Mouse (Mus musculus) layer of hippocampus, adult 8-10 months (tissue): ENCODE measurements at regions not wholly inside any gene's neighbourhood (a gene's known extent, or its start where the extent isn't known, plus 50 kb on each side); places are given as distances from the start of the nearest gene placed in this dataset.

Experiments
- DNase-seq, 2 experiments: peaks; one replicate each; pipeline ENCODE4 v3.0.0; 2022; ENCODE audit warnings: low spot score in 2 of 2

DNA sequence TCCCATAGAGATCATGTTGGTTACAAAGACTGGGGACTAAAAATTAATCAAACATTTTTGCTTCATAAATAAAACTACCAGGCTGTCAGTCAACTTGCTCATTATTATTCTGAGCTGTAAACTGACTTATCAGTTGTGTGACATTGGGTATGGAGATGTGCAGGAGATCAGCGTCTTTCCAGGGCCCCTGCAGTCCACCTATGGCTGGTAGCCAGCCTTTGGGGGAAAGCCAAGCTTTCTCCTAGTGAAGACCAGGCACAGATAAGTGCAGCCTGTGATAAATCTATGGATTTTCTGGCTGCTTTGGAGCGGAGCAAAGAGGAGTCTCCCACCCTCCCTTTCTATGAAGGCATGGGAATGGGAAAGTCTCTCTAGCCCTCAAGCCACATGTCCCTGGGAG, 172.0 kb upstream of the Glra1 start:
- no peak for DNase-seq

DNA sequence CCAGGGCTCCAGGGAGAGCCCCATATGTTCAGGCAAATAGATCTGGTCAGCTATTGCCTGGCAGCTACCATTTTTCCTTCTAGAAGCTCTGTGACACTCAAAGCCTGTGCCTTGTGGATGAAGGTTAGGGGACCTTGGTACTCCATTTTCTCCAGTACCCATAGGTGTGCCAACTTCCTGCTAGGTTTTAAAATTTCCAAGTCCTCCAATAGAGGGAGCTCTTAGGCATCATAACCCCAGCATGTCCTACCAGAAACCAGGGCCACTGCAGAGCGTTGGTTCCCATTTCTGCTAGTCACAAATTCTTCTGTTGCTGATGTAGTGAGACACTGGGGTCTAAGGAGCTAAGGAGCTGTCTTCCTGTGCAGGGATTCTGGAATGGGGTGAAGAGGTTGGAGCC, 165.3 kb upstream of the Glra1 start:
- no peak for DNase-seq

DNA sequence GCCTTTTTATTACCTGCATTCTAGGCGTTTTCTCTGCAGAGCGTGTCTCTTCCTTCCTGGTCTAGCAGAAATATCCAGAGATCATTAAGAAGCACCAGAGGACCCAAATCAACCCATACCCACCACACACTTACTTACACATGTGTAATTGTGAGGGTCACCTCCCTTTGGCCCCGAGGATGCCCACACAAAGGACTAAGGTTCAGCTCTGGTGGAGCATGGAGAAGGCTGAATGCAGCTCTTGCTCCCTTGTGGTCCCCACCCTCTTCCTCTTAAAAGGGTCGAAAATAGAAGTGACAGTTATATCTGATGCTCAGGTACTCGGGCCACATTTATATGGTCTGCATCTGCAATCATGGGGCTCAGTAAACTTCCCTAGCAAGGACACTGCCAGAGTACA, 164.5 kb upstream of the Glra1 start:
- no peak for DNase-seq

DNA sequence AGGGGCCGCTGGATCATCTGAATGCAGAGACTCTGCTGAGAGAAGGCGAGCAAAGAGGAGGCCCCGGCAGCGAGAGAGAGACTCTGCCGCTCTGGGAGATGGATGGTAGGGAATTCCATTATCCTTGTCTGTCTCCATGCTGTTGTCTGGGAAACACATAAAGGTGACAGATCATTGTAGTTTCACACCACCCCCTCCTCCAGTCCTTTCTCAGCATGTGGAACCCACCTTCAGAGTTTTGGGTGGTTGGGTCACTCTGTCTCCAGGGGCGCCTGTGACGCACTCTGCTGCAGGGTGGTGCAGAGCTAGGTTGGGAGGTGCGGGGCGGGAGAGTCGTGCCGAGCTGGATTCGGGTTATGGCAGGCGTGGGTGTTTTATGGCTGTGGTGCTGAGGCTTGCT, 164.1 kb upstream of the Glra1 start:
- DNase-seq: peak; percentile 14 to 18

DNA sequence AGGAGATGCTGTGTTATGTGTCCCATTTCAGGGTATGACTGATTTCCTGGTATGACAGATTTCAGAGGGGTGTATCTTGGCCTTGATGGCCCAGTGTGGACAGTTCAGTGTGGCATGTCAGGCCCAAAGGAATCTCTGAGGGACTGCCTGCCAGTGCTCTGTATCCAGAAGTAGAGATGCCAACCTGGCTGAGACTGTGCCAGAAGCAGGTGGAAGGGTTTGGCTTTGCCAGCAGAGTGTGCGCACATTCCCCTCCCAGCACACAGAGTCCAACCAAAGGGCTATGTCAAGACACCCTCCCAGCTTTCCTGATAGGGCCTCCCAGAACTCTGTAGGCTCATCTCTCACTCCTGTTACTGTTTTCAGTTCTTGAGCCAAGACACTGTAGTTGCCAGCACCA, 156.8 kb upstream of the Glra1 start:
- no peak for DNase-seq
